Mouse (Mus musculus): ENCODE measurements around the gene Lgalsl. TPM values are rescaled to one million over a fixed set of nuclear protein-coding genes. Genes with fewer than 3 reads are reported as not detected.

Lgalsl gene
- polyA plus RNA-seq, 1 experiment from 2014 or later: 34.0 TPM

DNA sequence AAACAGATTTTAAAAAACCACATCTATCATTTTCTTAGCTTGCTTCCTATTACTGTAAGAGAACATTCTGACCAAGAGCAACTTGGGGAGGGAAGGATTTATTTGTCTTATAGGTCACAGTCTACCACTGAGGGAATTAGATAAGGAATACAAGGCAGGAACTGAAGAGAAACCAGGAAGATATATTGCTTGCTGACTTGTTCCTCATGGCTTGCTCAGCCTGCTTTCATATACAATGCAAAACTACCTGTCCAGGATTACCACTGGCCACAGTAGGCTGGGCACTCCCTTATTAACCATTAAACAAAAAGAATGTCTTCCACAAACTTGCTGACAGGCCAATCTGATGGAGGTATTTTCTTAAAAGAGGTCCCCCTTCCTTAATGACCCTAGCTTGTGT lies 54.2 kb downstream of the Lgalsl start:
- H3K4me2 ChIP-seq: no peak overlapping the region
- H3K27ac ChIP-seq: no peak overlapping the region
- H3K4me1 ChIP-seq: no peaks in the 10 kb centered on the region
- no peaks in the 10 kb centered on the region for H3K27me3 ChIP-seq (replicated peaks)
- H3K36me3 ChIP-seq: no peaks in the 10 kb centered on the region
- H3K4me3 ChIP-seq (replicated peaks): no peak overlapping the region
- ATAC-seq (ENCODE audit: insufficient read depth, low FRiP score, low read depth): no peak
- no peak overlapping the region for H3K9ac ChIP-seq
- no peaks in the 10 kb centered on the region for H3K9me3 ChIP-seq

Other genes starting within 250 kb of the Lgalsl start
- gene Aftph, start 89.5 kb downstream of the Lgalsl start, polyA plus RNA-seq (2015; fragmentation: Nextera tagmentation; extraction: Ambion mirVana): 22.8 and 23.2 TPM in 2 replicates